Mouse (Mus musculus) bone marrow macrophage, adult 2 months (primary cell): Measurements from ENCODE around the gene Olfr190. TPM values are rescaled to one million over a fixed set of nuclear protein-coding genes. Genes with fewer than 3 reads are reported as not detected.

Source experiments
- H3K27ac ChIP-seq: 2 replicates; pipeline ENCODE4 v1.5.1; 2012; ENCODE audit warnings: low read depth, low read length; ENCODE audit not compliant: insufficient read depth
- H3K4me1 ChIP-seq: 2 replicates; pipeline ENCODE4 v1.6.1; 2012; ENCODE audit warnings: low read length; ENCODE audit not compliant: control insufficient read depth, insufficient read depth
- H3K4me3 ChIP-seq: 2 replicates; pipeline ENCODE4 v1.5.1; 2012; ENCODE audit warnings: mild to moderate bottlenecking, low read length, moderate library complexity; ENCODE audit not compliant: insufficient read depth
- CTCF ChIP-seq: IDR thresholded peaks from 2 replicates; pipeline ENCODE4 v1.5.1; 2012; ENCODE audit warnings: low read depth, mild to moderate bottlenecking, low read length, moderate library complexity
- POLR2A ChIP-seq: IDR thresholded peaks from 2 replicates; pipeline ENCODE4 v1.6.1; 2012; ENCODE audit warnings: mild to moderate bottlenecking, low read depth, low read length, borderline replicate concordance
- polyA plus RNA-seq: library from polyadenylated mRNA; stranded (reverse); fragments of >200 nt; gene quantifications from 2 replicates; pipeline ENCODE4 v1.2.4, GENCODE M21; 2012; ENCODE audit not compliant: missing spikeins, insufficient read depth, insufficient read length

Gene Olfr190
- polyA plus RNA-seq, 1 experiment, result not detected

DNA sequence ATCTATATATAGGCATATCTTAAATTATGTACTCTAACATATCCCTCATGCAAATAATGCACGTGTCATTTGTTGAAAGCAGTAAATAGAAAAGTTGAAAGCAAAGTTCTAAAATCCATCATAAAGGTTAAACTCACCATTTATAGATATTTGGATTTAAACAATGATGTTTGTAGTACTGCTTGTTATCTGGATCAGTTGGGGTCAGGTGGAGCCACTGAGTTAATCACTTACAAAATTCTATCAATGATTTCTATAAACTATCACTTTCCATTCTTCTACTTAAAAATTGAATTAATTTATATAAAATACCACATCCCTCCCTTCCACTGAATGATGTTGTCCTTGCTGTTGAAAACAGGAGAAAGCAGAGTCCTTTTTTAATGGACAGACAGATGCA lies 28.9 kb downstream of the Olfr190 start:
- TF ChIP-seq POLR2A, result no peak
- TF ChIP-seq CTCF, result no peak
- H3K4me1 ChIP-seq, result no peaks in the 10 kb centered on the region
- no peak overlapping the region for H3K4me3 ChIP-seq
- H3K27ac ChIP-seq, result no peak overlapping the region

DNA sequence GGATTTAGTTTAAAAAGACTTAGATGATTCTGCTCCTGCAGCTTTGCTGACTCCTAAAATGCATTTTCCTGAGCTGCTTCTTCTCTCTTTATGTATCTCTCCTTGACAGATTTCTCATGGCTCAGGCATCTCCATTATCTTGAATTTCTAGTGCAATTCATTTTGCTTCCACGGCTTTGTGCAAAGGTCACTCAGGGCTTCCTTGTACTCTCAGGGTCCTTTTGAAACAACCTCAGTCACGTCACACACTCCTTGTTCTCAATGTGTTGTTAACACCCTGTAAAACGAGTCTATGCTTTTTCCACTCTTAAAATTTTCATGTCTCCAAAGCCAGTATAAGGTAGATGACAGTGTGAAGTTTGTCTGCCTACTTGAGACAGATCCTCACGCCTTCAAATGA lies 30.2 kb downstream of the Olfr190 start:
- Histone ChIP-seq H3K4me3 (no peak overlapping the region), H3K4me1 (no peaks in the 10 kb centered on the region), H3K27ac (no peak overlapping the region)
- no peak for TF ChIP-seq CTCF
- TF ChIP-seq POLR2A, result no peak

- TF ChIP-seq POLR2A, result no peak
- no peak for TF ChIP-seq CTCF
- Histone ChIP-seq H3K4me1 (no peaks in the 10 kb centered on the region), H3K4me3 (no peak overlapping the region), H3K27ac (no peak overlapping the region)
Observed at GRCm38 (mm10) chr16:59045835-59046234, 32.0 kb downstream of the Olfr190 start.

DNA sequence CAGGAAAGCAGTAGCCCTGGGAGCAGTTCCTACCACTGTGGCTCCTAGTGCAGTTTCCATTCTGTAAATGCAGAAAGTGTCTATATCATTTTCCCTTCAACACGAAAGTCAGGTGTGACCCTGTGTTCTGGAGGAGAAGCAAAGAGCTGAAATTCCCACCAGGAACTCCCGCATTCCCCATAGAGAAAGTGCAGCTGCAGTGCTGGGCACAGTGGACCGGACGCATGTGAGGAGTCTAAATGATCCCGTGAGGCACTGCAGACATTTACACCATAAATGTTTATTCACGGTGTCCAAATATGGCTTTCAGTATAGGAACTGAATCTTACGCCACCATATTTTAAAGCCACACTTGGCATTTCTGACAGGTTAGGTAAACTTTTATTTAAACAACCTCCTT lies 38.1 kb downstream of the Olfr190 start, which contains the start of gene Olfr187:
Olfr187 (minus strand) TSS at position 58 of the 400 bp plus-strand sequence.
- no peak within 1 kb of the TSS for H3K27ac ChIP-seq
- TF ChIP-seq CTCF (no peak), POLR2A (no peak)
- no peak within 1 kb of the TSS for H3K4me3 ChIP-seq
- no peaks in the 10 kb centered on the region for H3K4me1 ChIP-seq

DNA sequence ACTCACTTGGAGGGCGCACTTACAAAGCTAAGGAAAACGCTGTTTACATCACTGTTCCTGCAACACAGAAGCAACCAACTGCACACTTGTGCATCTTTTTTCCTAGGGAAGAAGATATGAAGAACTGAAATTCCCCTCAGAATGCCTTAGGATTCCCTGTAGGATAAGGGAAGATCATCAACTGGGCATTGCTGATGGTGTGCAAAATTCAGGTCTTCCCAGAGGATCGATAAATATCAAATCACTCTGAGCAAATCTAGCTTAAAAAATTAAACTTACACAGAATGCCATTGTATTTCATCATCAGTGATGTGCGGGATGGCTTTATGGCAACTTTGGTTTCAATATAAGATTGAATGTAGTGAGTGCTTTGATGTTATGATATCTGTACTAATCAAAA lies 47.6 kb downstream of the Olfr190 start, which contains the start of gene Olfr186:
Olfr186 (minus strand) TSS at position 101 of the 400 bp plus-strand sequence.
- H3K4me3 ChIP-seq, result no peak within 1 kb of the TSS
- H3K4me1 ChIP-seq, result no peaks in the 10 kb centered on the region
- TF ChIP-seq POLR2A, result no peak
- TF ChIP-seq CTCF, result no peak
- no peak within 1 kb of the TSS for H3K27ac ChIP-seq

Other genes starting within 250 kb of the Olfr190 start
- gene Olfr177, start 203.2 kb downstream of the Olfr190 start, polyA plus RNA-seq, result not detected in 2 replicates
- gene Olfr178, start 185.9 kb downstream of the Olfr190 start, polyA plus RNA-seq, result not detected in 2 replicates
- not detected in 2 replicates for gene Olfr181, start 149.2 kb downstream of the Olfr190 start, polyA plus RNA-seq
- gene Olfr180, start 148.6 kb downstream of the Olfr190 start, polyA plus RNA-seq, result not detected in 2 replicates
- not detected in 2 replicates for gene Olfr183, start 82.6 kb downstream of the Olfr190 start, polyA plus RNA-seq
- gene Olfr186, start 47.7 kb downstream of the Olfr190 start, polyA plus RNA-seq, result not detected in 2 replicates
- not detected in 2 replicates for gene Olfr187, start 38.2 kb downstream of the Olfr190 start, polyA plus RNA-seq
- gene Olfr191, start 11.8 kb upstream of the Olfr190 start, polyA plus RNA-seq, result not detected in 2 replicates
- not detected in 2 replicates for gene Olfr193, start 33.9 kb upstream of the Olfr190 start, polyA plus RNA-seq
- gene Olfr194, start 43.1 kb upstream of the Olfr190 start, polyA plus RNA-seq, result not detected in 2 replicates
- not detected in 2 replicates for gene Olfr195, start 69.0 kb upstream of the Olfr190 start, polyA plus RNA-seq
- gene Olfr196, start 92.4 kb upstream of the Olfr190 start, polyA plus RNA-seq, result not detected in 2 replicates
- not detected in 2 replicates for gene Olfr198, start 125.5 kb upstream of the Olfr190 start, polyA plus RNA-seq
- not detected in 2 replicates for gene Olfr199, start 141.8 kb upstream of the Olfr190 start, polyA plus RNA-seq
- gene Olfr201, start 194.6 kb upstream of the Olfr190 start, polyA plus RNA-seq, result not detected in 2 replicates
- gene Olfr202, start 208.8 kb upstream of the Olfr190 start, polyA plus RNA-seq, result not detected in 2 replicates
- gene Olfr203, start 220.9 kb upstream of the Olfr190 start, polyA plus RNA-seq, result not detected in 2 replicates
- gene Olfr204, start 240.2 kb upstream of the Olfr190 start, polyA plus RNA-seq, result 0.20 TPM in 1 of 2 replicates, not detected in the other